In the genomic region with DNA sequence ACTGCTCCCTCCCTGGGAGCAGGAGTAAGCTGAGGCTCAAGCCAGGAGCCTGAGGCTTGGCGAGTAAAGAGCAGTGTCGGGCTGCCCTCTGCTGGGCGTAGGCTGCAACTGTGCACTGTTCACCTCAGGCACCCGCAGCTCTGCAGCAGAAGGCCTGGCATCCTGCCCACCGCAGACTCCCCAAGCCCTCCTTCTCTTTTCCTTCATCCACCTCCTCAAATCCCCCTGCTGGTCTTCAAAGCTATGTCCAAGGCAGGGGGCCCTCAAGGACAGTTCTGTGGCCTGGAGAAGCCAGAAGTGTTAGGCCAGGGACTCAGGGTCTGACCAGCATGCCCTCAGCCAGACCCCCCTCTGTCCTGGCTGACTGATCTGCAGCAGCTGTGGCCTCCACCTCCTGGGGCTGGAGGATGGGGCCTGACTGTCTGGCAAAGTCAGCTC, we compare ENCODE assay signal across 8 mouse cellular contexts. TPM values are rescaled to one million over a fixed set of nuclear protein-coding genes. Genes with fewer than 3 reads are reported as not detected.
DNase-seq lines count a peak whose midpoint lies in the region; ATAC-seq and TF ChIP-seq lines count a peak whose summit lies in the region.

No protein-coding gene starts in this region.

- no peaks in the 10 kb centered on the region for H3K27me3 ChIP-seq in Patski
- H3K27me3 ChIP-seq in hindbrain, embryonic 13.5 days = peaks cover 12% of the 10 kb centered on the region

- no peak overlapping the region for H3K4me2 ChIP-seq in hindbrain, embryonic 13.5 days

- no peak for TF ChIP-seq CTCF in Patski (IDR thresholded peaks at IDR 0.05)

- POLR2A ChIA-PET in Patski (lab: Charles Lee) = interaction anchor here (0.9 kb wide), 1 partner anchor 204 kb away, joined by 3 read pairs; no protein-coding TSS in a partner anchor

- peak overlapping the region; percentile 59; the same call in 1 of the 2 replicates for H3K9ac ChIP-seq in hindbrain, embryonic 13.5 days

- no peak for DNase-seq in Patski (ENCODE audit: low read depth, low spot score)
- peak; percentile 94 to 96 for DNase-seq in cerebellum, postnatal 25 days
- peak; percentile 74 to 77 for DNase-seq in frontal cortex, postnatal 25 days (ENCODE audit: low spot score in 2 of 2)
- peak; percentile 77 for DNase-seq in left cerebral cortex, adult 11 months (ENCODE audit: low spot score)
- DNase-seq in lung, postnatal 36 days = peak; percentile 84
- DNase-seq in retina, postnatal 7 days (ENCODE audit: low read depth, low spot score) = peak; percentile 79
- DNase-seq in urinary bladder, adult 18-20 months (ENCODE audit: low spot score in 2 of 2) = peak; percentile 60 to 79

- CTCF ChIA-PET in Patski (lab: Charles Lee) = interaction anchor here (0.8 to 2.7 kb wide), 9 partner anchors 12 to 289 kb away, joined by 3 to 9 read pairs (median 4); no protein-coding TSS in a partner anchor

- no peak overlapping the region for H3K4me3 ChIP-seq in hindbrain, embryonic 13.5 days

- H3K4me1 ChIP-seq in hindbrain, embryonic 13.5 days (replicated peaks) = peaks cover 52% of the 10 kb centered on the region

- H3K27ac ChIP-seq in hindbrain, embryonic 13.5 days = peak overlapping the region; percentile 83

- H3K9me3 ChIP-seq in hindbrain, embryonic 13.5 days = no peaks in the 10 kb centered on the region

- 1% methylated on average over 5 of the region's 5 CpGs for WGBS in hindbrain, embryonic 13.5 days

- in situ Hi-C loops in Patski (cut with MboI; ENCODE audit: low pct_unique_long_range_greater_than_20kb) = no loop called here

- H3K36me3 ChIP-seq in hindbrain, embryonic 13.5 days = peaks cover 64% of the 10 kb centered on the region

- peak; percentile 58 for ATAC-seq in Patski
- ATAC-seq in hindbrain, embryonic 13.5 days (ENCODE audit: low FRiP score) = peak; percentile 80

RNA-seq across cellular contexts. Expression of gene Tmem222, which starts 20.2 kb away (rescaled TPM):
- polyA plus RNA-seq in Patski (2021) = 31.7 TPM
- 101 and 102 TPM in 2 replicates for polyA plus RNA-seq in hindbrain, embryonic 13.5 days (2015; fragmentation: Nextera tagmentation; extraction: Ambion mirVana)

RNA-seq across cellular contexts. Expression of gene Sytl1, which starts 34.9 kb away (rescaled TPM):
- 0.15 TPM for polyA plus RNA-seq in Patski (2021)
- polyA plus RNA-seq in hindbrain, embryonic 13.5 days (2015; fragmentation: Nextera tagmentation; extraction: Ambion mirVana) = 0.41 and 0.69 TPM in 2 replicates

RNA-seq across cellular contexts. Expression of gene Wdtc1, which starts 55.5 kb away (rescaled TPM):
- 33.8 TPM for polyA plus RNA-seq in Patski (2021)
- 18.4 and 21.3 TPM in 2 replicates for polyA plus RNA-seq in hindbrain, embryonic 13.5 days (2015; fragmentation: Nextera tagmentation; extraction: Ambion mirVana)

RNA-seq across cellular contexts. Expression of gene Map3k6, which starts 57.2 kb away (rescaled TPM):
- 3.3 TPM for polyA plus RNA-seq in Patski (2021)
- polyA plus RNA-seq in hindbrain, embryonic 13.5 days (2015; fragmentation: Nextera tagmentation; extraction: Ambion mirVana) = 1.9 and 2.0 TPM in 2 replicates
